Mouse (Mus musculus): ENCODE results near the gene Gfpt2.

GRCm38 (mm10) chr11:49861139-49861538 is 67.2 kb downstream of the Gfpt2 start:
- TF ChIP-seq CTCF (conservative IDR thresholded peaks at IDR 0.05; ENCODE audit: low read length) (no peak), NANOG (IDR thresholded peaks at IDR 0.05; ENCODE audit: borderline replicate concordance, low read length) (no peak)
